Mouse (Mus musculus): ENCODE measurements around the gene Olfr20. TPM values are rescaled to one million over a fixed set of nuclear protein-coding genes. Genes with fewer than 3 reads are reported as not detected.
"Not testable (repeated sequence)": the region's sequence is repeated elsewhere in the genome, so short reads cannot be mapped to it uniquely, and the experiment has no call there.

Olfr20 gene
- polyA plus RNA-seq (2012; rRNA removed), result 0.04 TPM in 1 of 2 replicates, not detected in the other

GRCm38 (mm10) chr11:73350483-73350882, at the start of gene Olfr20:
TSS of gene Olfr20 (plus strand) at chr11:73350783.
- DNase-seq (ENCODE audit: extremely low spot score in 1 of 2, low spot score in 1 of 2), result no peak

GRCm38 (mm10) chr11:73303123-73303522, 47.5 kb upstream of the Olfr20 start:
- DNase-seq (ENCODE audit: extremely low spot score in 1 of 2, low spot score in 1 of 2), result no peak

- no peak for DNase-seq (ENCODE audit: extremely low spot score in 1 of 2, low spot score in 1 of 2)
Observed at GRCm38 (mm10) chr11:73315961-73316360, 34.6 kb upstream of the Olfr20 start.

- DNase-seq (ENCODE audit: extremely low spot score in 1 of 2, low spot score in 1 of 2), result not testable (repeated sequence)
Observed at GRCm38 (mm10) chr11:73318581-73318980, 32.0 kb upstream of the Olfr20 start.

GRCm38 (mm10) chr11:73321064-73321463, 29.5 kb upstream of the Olfr20 start:
- not testable (repeated sequence) for DNase-seq (ENCODE audit: extremely low spot score in 1 of 2, low spot score in 1 of 2)

GRCm38 (mm10) chr11:73323906-73324830, 26.4 kb upstream of the Olfr20 start:
- DNase-seq (ENCODE audit: extremely low spot score in 1 of 2, low spot score in 1 of 2), result no peak

- no peak for DNase-seq (ENCODE audit: extremely low spot score in 1 of 2, low spot score in 1 of 2)
Observed at GRCm38 (mm10) chr11:73326485-73326886, 24.1 kb upstream of the Olfr20 start.

- DNase-seq (ENCODE audit: extremely low spot score in 1 of 2, low spot score in 1 of 2), result peak; percentile 2 to 37
Observed at GRCm38 (mm10) chr11:73327361-73327760, 23.2 kb upstream of the Olfr20 start.

GRCm38 (mm10) chr11:73329442-73329841, 21.1 kb upstream of the Olfr20 start, which contains the start of the genes Aspa, Gm49340 and Spata22:
TSS of gene Aspa (minus strand) at chr11:73329596.
TSS of gene Gm49340 (plus strand) at chr11:73329741.
TSS of gene Spata22 (plus strand) at chr11:73329741.
- DNase-seq (ENCODE audit: extremely low spot score in 1 of 2, low spot score in 1 of 2), result no peak

GRCm38 (mm10) chr11:73333357-73333756, 17.2 kb upstream of the Olfr20 start:
- no peak for DNase-seq (ENCODE audit: extremely low spot score in 1 of 2, low spot score in 1 of 2)

- no peak for DNase-seq (ENCODE audit: extremely low spot score in 1 of 2, low spot score in 1 of 2)
Observed at GRCm38 (mm10) chr11:73336919-73337318, 13.7 kb upstream of the Olfr20 start.

- no peak for DNase-seq (ENCODE audit: extremely low spot score in 1 of 2, low spot score in 1 of 2)
Observed at GRCm38 (mm10) chr11:73370946-73371345, 20.4 kb downstream of the Olfr20 start, which contains the start of gene Olfr376. TSS of gene Olfr376 (plus strand) at chr11:73371246.

- DNase-seq (ENCODE audit: extremely low spot score in 1 of 2, low spot score in 1 of 2), result no peak
Observed at GRCm38 (mm10) chr11:73395374-73395773, 44.8 kb downstream of the Olfr20 start.

- DNase-seq (ENCODE audit: extremely low spot score in 1 of 2, low spot score in 1 of 2), result no peak
Observed at GRCm38 (mm10) chr11:73399514-73399913, 48.9 kb downstream of the Olfr20 start, which contains the start of gene Olfr1. TSS of gene Olfr1 (minus strand) at chr11:73399614.

Other genes starting within 250 kb of the Olfr20 start
- gene Haspin, start 212.5 kb upstream of the Olfr20 start, polyA plus RNA-seq (2012; rRNA removed), result 0.15 and 0.24 TPM in 2 replicates
- 0.26 and 0.74 TPM in 2 replicates for gene P2rx5, start 190.4 kb upstream of the Olfr20 start, polyA plus RNA-seq (2012; rRNA removed)
- 63.0 and 66.5 TPM in 2 replicates for gene Emc6, start 173.7 kb upstream of the Olfr20 start, polyA plus RNA-seq (2012; rRNA removed)
- 23.9 and 24.6 TPM in 2 replicates for gene Tax1bp3, start 173.7 kb upstream of the Olfr20 start, polyA plus RNA-seq (2012; rRNA removed)
- gene Ctns, start 151.7 kb upstream of the Olfr20 start, polyA plus RNA-seq (2012; rRNA removed), result 25.9 and 26.0 TPM in 2 replicates
- gene Shpk, start 151.3 kb upstream of the Olfr20 start, polyA plus RNA-seq (2012; rRNA removed), result 5.0 and 5.4 TPM in 2 replicates
- gene Trpv1, start 116.5 kb upstream of the Olfr20 start, polyA plus RNA-seq (2012; rRNA removed), result 0.36 TPM in 2 replicates
- 0.46 and 0.56 TPM in 2 replicates for gene Trpv3, start 83.4 kb upstream of the Olfr20 start, polyA plus RNA-seq (2012; rRNA removed)
- 26.8 and 29.9 TPM in 2 replicates for gene Aspa, start 21.2 kb upstream of the Olfr20 start, polyA plus RNA-seq (2012; rRNA removed)
- not detected in 2 replicates for gene Gm49340, start 21.0 kb upstream of the Olfr20 start, polyA plus RNA-seq (2012; rRNA removed)
- 0.20 TPM in 1 of 2 replicates, not detected in the other for gene Spata22, start 21.0 kb upstream of the Olfr20 start, polyA plus RNA-seq (2012; rRNA removed)
- gene Olfr376, start 20.5 kb downstream of the Olfr20 start, polyA plus RNA-seq (2012; rRNA removed), result 0.14 and 0.25 TPM in 2 replicates
- not detected in 2 replicates for gene Olfr1, start 48.8 kb downstream of the Olfr20 start, polyA plus RNA-seq (2012; rRNA removed)
- not detected in 2 replicates for gene Olfr378, start 77.7 kb downstream of the Olfr20 start, polyA plus RNA-seq (2012; rRNA removed)
- gene Olfr380, start 106.7 kb downstream of the Olfr20 start, polyA plus RNA-seq (2012; rRNA removed), result not detected in 2 replicates
- gene Olfr381, start 140.8 kb downstream of the Olfr20 start, polyA plus RNA-seq (2012; rRNA removed), result not detected in 2 replicates
- gene Olfr382, start 166.4 kb downstream of the Olfr20 start, polyA plus RNA-seq (2012; rRNA removed), result not detected in 2 replicates
- not detected in 2 replicates for gene Olfr385, start 242.2 kb downstream of the Olfr20 start, polyA plus RNA-seq (2012; rRNA removed)
- not detected in 2 replicates for gene Olfr384, start 247.8 kb downstream of the Olfr20 start, polyA plus RNA-seq (2012; rRNA removed)